8 mouse cellular contexts compared by ENCODE assay signal in genomic region chr10:79883297-79884084, GRCm38 (mm10). TPM values are rescaled to one million over a fixed set of nuclear protein-coding genes. Genes with fewer than 3 reads are reported as not detected.
DNase-seq lines count a peak whose midpoint lies in the region; ATAC-seq and TF ChIP-seq lines count a peak whose summit lies in the region.

No protein-coding gene starts in this region.

- no peaks in the 10 kb centered on the region for H3K36me3 ChIP-seq in splenic B cell, adult 2 months (ENCODE audit: control insufficient read depth, insufficient read depth, low read length, poor library complexity, severe bottlenecking)

- intact Hi-C loops in gastrocnemius, postnatal 36 days (cut with DNase I), result loop anchor here (5.0 kb wide), 1 partner anchor 51 kb away; no protein-coding TSS in a partner anchor

- no peaks in the 10 kb centered on the region for H3K27me3 ChIP-seq in splenic B cell, adult 2 months (ENCODE audit: control insufficient read depth, insufficient read depth, low read length, poor library complexity, severe bottlenecking)

- peak; percentile 85 for TF ChIP-seq CTCF in cortical plate, adult 2 months (IDR thresholded peaks at IDR 0.05; ENCODE audit: extremely low read depth, insufficient read depth, low read length)

- H3K4me3 ChIP-seq in cortical plate, adult 2 months (ENCODE audit: insufficient read depth, low read length), result no peak overlapping the region

- peak; percentile 75 for DNase-seq in A20 (ENCODE audit: low read depth, low spot score)
- DNase-seq in adipocyte (ENCODE audit: low spot score), result peak; percentile 98
- peak; percentile 75 to 77 for DNase-seq in gastrocnemius, postnatal 36 days
- peak; percentile 90 for DNase-seq in kidney, adult 9 months
- DNase-seq in liver, result peak; percentile 81
- DNase-seq in splenic B cell, adult 2 months (ENCODE audit: low read depth, low spot score), result peak; percentile 85

- ATAC-seq in monocyte, adult 5-6 weeks (replicated peaks; ENCODE audit: insufficient number of reproducible peaks, low FRiP score, low TSS enrichment, poor library complexity, severe bottlenecking), result peak; percentile 58

- no peak for TF ChIP-seq POLR2A in cortical plate, adult 2 months (IDR thresholded peaks at IDR 0.05; ENCODE audit: extremely low read depth, insufficient read depth, low read length)

- H3K27ac ChIP-seq in cortical plate, adult 2 months (ENCODE audit: insufficient read depth, low read length), result no peak overlapping the region

- H3K4me1 ChIP-seq in cortical plate, adult 2 months (ENCODE audit: control insufficient read depth, insufficient read depth, low read length), result no peaks in the 10 kb centered on the region

RNA-seq across cellular contexts. Expression of gene Elane, which starts 2.6 kb away (rescaled TPM):
- not detected in 2 replicates for polyA plus RNA-seq in cortical plate, adult 2 months (2012; rRNA removed)
- total RNA-seq in gastrocnemius, postnatal 36 days (2021), result not detected
- total RNA-seq in monocyte, adult 5-6 weeks (2017), result not detected in 3 replicates

RNA-seq across cellular contexts. Expression of gene Cfd, which starts 7.2 kb away (rescaled TPM):
- polyA plus RNA-seq in cortical plate, adult 2 months (2012; rRNA removed), result 0.40 and 1.6 TPM in 2 replicates
- 10 to 100 TPM; 47.6 to 86.0 TPM for total RNA-seq in gastrocnemius, postnatal 36 days (2021)
- total RNA-seq in monocyte, adult 5-6 weeks (2017), result not detected in 3 replicates

RNA-seq across cellular contexts. Expression of gene Plppr3, which starts 9.1 kb away (rescaled TPM):
- 79.9 and 80.5 TPM in 2 replicates for polyA plus RNA-seq in cortical plate, adult 2 months (2012; rRNA removed)
- not detected for total RNA-seq in gastrocnemius, postnatal 36 days (2021)
- total RNA-seq in monocyte, adult 5-6 weeks (2017), result 0.95 TPM in 1 of 3 replicates, not detected in the others

RNA-seq across cellular contexts. Expression of gene Prtn3, which starts 9.2 kb away (rescaled TPM):
- polyA plus RNA-seq in cortical plate, adult 2 months (2012; rRNA removed), result 4.3 and 5.2 TPM in 2 replicates
- total RNA-seq in gastrocnemius, postnatal 36 days (2021), result not detected
- not detected in 3 replicates for total RNA-seq in monocyte, adult 5-6 weeks (2017)

RNA-seq across cellular contexts. Expression of gene Med16, which starts 25.2 kb away (rescaled TPM):
- 64.8 and 68.2 TPM in 2 replicates for polyA plus RNA-seq in cortical plate, adult 2 months (2012; rRNA removed)
- total RNA-seq in gastrocnemius, postnatal 36 days (2021), result 10 to 100 TPM; 27.5 to 35.3 TPM
- total RNA-seq in monocyte, adult 5-6 weeks (2017), result 13.3 to 16.8 TPM (median 13.3 TPM) in 3 replicates

Comparison
In these comparisons a context has a peak if more than half of its experiments do, and no peak if none do; other contexts are left out.
1. RNA of gene Cfd, which starts 7.2 kb away (total RNA-seq): 47.6 to 86.0 TPM in gastrocnemius, postnatal 36 days; not detected in monocyte, adult 5-6 weeks; every median in the first group is over 10 times any median in the second.
2. Peak in every context shown above with its lines, with median percentiles within 50 percentile points of each other: DNase-seq.